Mouse (Mus musculus) heart, embryonic 11.5 days (tissue): Measurements from ENCODE around the gene Irx6. TPM values are rescaled to one million over a fixed set of nuclear protein-coding genes. Genes with fewer than 3 reads are reported as not detected.
A peak's percentile ranks its signal among the peaks of the same experiment; 100 is the strongest.

Experiments used
- ATAC-seq: fragments of 200-750 bp; cut with Nextera tagmentation; replicated peaks from 2 replicates; pipeline ENCODE4 v1.8.0; 2017; ENCODE audit warnings: moderate library complexity; ENCODE audit not compliant: insufficient number of reproducible peaks, low FRiP score, low TSS enrichment
- H3K27ac ChIP-seq: fragments of 300-500 bp; sonication (generic); 2 replicates; pipeline ENCODE4 v1.5.1; 2014; ENCODE audit warnings: mild to moderate bottlenecking, low read depth, low read length
- H3K27me3 ChIP-seq: fragments of 300-500 bp; sonication (generic); 2 replicates; pipeline ENCODE4 v1.6.1; 2014; ENCODE audit warnings: mild to moderate bottlenecking, low read length, mixed read lengths; ENCODE audit not compliant: control insufficient read depth, insufficient read depth
- H3K36me3 ChIP-seq: fragments of 300-500 bp; sonication (generic); 2 replicates; pipeline ENCODE4 v1.6.1; 2014; ENCODE audit warnings: mild to moderate bottlenecking, low read length, moderate library complexity, mixed read lengths; ENCODE audit not compliant: control insufficient read depth, insufficient read depth
- H3K4me1 ChIP-seq: fragments of 300-500 bp; sonication (generic); 2 replicates; pipeline ENCODE4 v1.6.1; 2014; ENCODE audit warnings: low read length; ENCODE audit not compliant: control insufficient read depth, insufficient read depth
- H3K4me2 ChIP-seq: fragments of 300-500 bp; sonication (generic); 2 replicates; pipeline ENCODE4 v1.6.1; 2014; ENCODE audit warnings: mild to moderate bottlenecking, moderate library complexity
- H3K4me3 ChIP-seq: fragments of 300-500 bp; sonication (generic); 2 replicates; pipeline ENCODE4 v1.5.1; 2014; ENCODE audit warnings: low read depth, low read length
- H3K9ac ChIP-seq: fragments of 300-500 bp; sonication (generic); 2 replicates; pipeline ENCODE4 v1.6.1; 2014; ENCODE audit warnings: mild to moderate bottlenecking, low read depth, low read length, moderate library complexity
- H3K9me3 ChIP-seq: fragments of 300-500 bp; sonication (generic); replicated peaks from 2 replicates; pipeline ENCODE4 v1.6.1; 2016; ENCODE audit warnings: low read length; ENCODE audit not compliant: control insufficient read depth
- WGBS: fragments of 180-500 bp; shearing (Covaris S2); extraction: QIAGEN DNeasy Blood & Tissue Kit; methylation state at CpG from one replicate; pipeline ENCODE4 v1.1.7; 2014; ENCODE audit not compliant: insufficient replicate concordance; 5-methylcytosine and 5-hydroxymethylcytosine counted together
- polyA plus RNA-seq: library from polyadenylated mRNA; unstranded; fragments of >200 nt; fragmentation: Nextera tagmentation; extraction: Ambion mirVana; gene quantifications from 2 replicates; pipeline ENCODE4 v1.2.1, GENCODE M21; 2014

The Irx6 gene
- polyA plus RNA-seq, 1 experiment from 2014 or later = 3.8 TPM

DNA sequence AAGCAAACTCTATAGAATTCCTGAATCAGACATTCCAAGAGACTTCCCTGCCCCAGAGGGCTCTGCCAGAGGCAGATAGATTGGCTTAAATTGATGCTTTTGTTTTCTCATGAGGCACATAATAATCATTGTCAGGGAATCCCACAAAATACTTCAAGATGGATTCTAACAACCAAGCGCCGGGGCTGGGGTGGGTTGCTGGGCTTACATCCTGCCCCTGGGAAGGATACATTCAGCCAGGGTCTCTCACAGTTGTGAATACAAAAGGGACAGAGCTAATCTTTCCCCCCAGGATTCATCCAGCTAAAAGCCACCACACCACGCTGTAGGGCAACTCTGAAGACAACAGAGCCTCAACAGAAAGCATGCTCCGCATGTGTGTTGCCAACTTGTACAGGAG is 2.2 kb upstream of the Irx6 start:
- 82% methylated on average over 4 of the region's 4 CpGs for WGBS
- H3K27me3 ChIP-seq = peaks cover 64% of the 10 kb centered on the region
- no peak for ATAC-seq
- no peaks in the 10 kb centered on the region for H3K9me3 ChIP-seq
- H3K27ac ChIP-seq = no peak overlapping the region
- H3K36me3 ChIP-seq = no peaks in the 10 kb centered on the region
- no peak overlapping the region for H3K9ac ChIP-seq
- H3K4me1 ChIP-seq = peaks cover 8% of the 10 kb centered on the region
- H3K4me2 ChIP-seq = no peak overlapping the region
- H3K4me3 ChIP-seq = no peak overlapping the region

DNA sequence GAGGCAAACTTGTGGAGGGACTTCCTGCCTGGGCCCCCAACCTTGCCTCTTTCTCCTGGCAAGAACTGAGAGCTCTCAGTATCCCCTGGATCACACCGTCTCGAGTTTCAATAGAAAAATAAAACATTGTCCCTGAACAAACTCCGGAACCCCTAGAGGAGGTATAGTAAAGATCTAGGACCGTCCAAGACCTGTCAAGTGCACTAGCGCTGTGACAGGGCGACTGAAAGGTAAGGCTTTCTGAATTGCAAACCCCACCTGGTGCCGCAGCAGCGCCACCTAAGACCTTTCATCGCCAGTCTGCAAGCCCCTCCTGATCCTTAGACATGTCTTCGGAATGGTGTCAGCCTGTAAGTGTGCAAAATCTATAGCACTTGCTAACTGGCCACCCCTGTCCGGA is 987 bp upstream of the Irx6 start:
- peak overlapping the region; percentile 39 for H3K4me3 ChIP-seq
- H3K4me1 ChIP-seq = peaks cover 8% of the 10 kb centered on the region
- no peaks in the 10 kb centered on the region for H3K36me3 ChIP-seq
- no peak overlapping the region for H3K27ac ChIP-seq
- peaks cover 71% of the 10 kb centered on the region for H3K27me3 ChIP-seq
- no peak overlapping the region for H3K9ac ChIP-seq
- H3K4me2 ChIP-seq = peak overlapping the region; percentile 90
- no peak for ATAC-seq
- H3K9me3 ChIP-seq = no peaks in the 10 kb centered on the region
- 4% methylated on average over 11 of the region's 11 CpGs for WGBS

- Histone ChIP-seq H3K27ac (no peak overlapping the region), H3K4me3 (peak overlapping the region; percentile 39), H3K9me3 (no peaks in the 10 kb centered on the region), H3K4me1 (peaks cover 8% of the 10 kb centered on the region), H3K9ac (peak overlapping the region; percentile 4; the same call in 1 of the 2 replicates), H3K36me3 (no peaks in the 10 kb centered on the region), H3K27me3 (peaks cover 77% of the 10 kb centered on the region), H3K4me2 (peak overlapping the region; percentile 90)
- 1% methylated on average over 29 of the region's 30 CpGs for WGBS
- ATAC-seq = peak; percentile 73
Observed at GRCm38 (mm10) chr8:92673555-92674243, 389 bp upstream of the Irx6 start.

DNA sequence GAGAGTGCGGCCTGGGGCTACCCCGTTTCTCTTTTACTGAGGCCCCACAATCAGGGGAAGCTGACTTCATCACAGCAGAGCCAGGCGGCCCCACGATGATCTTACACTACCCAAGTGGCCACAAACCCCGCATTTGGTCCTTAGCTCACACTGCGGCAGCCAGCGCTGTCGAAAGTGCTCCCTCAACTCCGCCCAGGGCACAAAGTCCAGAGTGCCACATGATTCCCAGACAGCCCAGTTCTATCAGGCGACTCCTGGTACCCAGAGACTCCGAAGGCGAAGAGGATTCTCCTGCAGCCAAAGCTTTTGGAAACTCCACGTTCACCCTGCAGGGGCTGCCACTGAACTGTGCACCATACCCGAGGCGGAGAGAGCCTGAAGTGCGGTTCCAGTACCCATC is 4.3 kb downstream of the Irx6 start:
- Histone ChIP-seq H3K27me3 (peaks cover 76% of the 10 kb centered on the region), H3K27ac (no peak overlapping the region), H3K36me3 (no peaks in the 10 kb centered on the region), H3K9ac (no peak overlapping the region), H3K4me1 (peaks cover 3% of the 10 kb centered on the region), H3K4me2 (peak overlapping the region; percentile 56), H3K4me3 (peak overlapping the region; percentile 32), H3K9me3 (no peaks in the 10 kb centered on the region)
- ATAC-seq = no peak
- WGBS = 14% methylated on average over 16 of the region's 16 CpGs

- H3K27me3 ChIP-seq = peaks cover 2% of the 10 kb centered on the region; the same call in 1 of the 2 replicates
- H3K4me2 ChIP-seq = no peak overlapping the region
- no peaks in the 10 kb centered on the region for H3K36me3 ChIP-seq
- no peak overlapping the region for H3K4me3 ChIP-seq
- no peak overlapping the region for H3K9ac ChIP-seq
- no peaks in the 10 kb centered on the region for H3K9me3 ChIP-seq
- H3K27ac ChIP-seq = no peak overlapping the region
- WGBS = 80% methylated on average over 5 of the region's 5 CpGs
- ATAC-seq = no peak
- H3K4me1 ChIP-seq = no peaks in the 10 kb centered on the region
Observed at GRCm38 (mm10) chr8:92697361-92697760, 23.3 kb downstream of the Irx6 start.

- H3K9ac ChIP-seq = no peak overlapping the region
- WGBS = 62% methylated on average over 3 of the region's 3 CpGs
- no peaks in the 10 kb centered on the region for H3K36me3 ChIP-seq
- H3K9me3 ChIP-seq = no peaks in the 10 kb centered on the region
- ATAC-seq = no peak
- peaks cover 2% of the 10 kb centered on the region; the same call in 1 of the 2 replicates for H3K27me3 ChIP-seq
- no peak overlapping the region for H3K4me3 ChIP-seq
- H3K27ac ChIP-seq = no peak overlapping the region
- H3K4me2 ChIP-seq = no peak overlapping the region
- no peaks in the 10 kb centered on the region for H3K4me1 ChIP-seq
Observed at GRCm38 (mm10) chr8:92698411-92698810, 24.3 kb downstream of the Irx6 start.

GRCm38 (mm10) chr8:92699922-92700540 is 25.9 kb downstream of the Irx6 start:
- Histone ChIP-seq H3K4me1 (no peaks in the 10 kb centered on the region), H3K4me2 (no peak overlapping the region), H3K36me3 (no peaks in the 10 kb centered on the region), H3K27me3 (peaks cover 2% of the 10 kb centered on the region; the same call in 1 of the 2 replicates), H3K9ac (no peak overlapping the region), H3K9me3 (no peaks in the 10 kb centered on the region), H3K4me3 (no peak overlapping the region), H3K27ac (no peak overlapping the region)
- WGBS = 70% methylated on average over 8 of the region's 8 CpGs
- no peak for ATAC-seq

DNA sequence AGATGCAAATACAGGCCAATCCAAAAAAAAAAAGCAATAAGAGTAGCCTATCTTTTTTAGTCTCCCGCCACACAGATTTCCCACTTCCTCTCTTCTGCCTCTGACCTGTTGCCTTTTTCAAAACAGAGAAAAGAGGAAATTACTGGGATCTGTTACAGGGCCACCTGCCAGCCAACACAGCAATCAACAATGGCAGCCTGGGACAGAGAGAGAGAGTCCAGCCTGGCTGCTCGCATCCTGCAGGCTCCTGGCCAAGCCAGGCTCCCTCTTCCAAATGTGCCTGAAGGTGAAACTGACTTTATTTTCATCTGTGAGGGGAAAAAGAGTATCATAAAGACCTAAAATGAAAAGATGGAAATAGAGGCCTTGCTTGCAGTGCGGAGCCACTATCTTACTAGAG is 29.3 kb downstream of the Irx6 start:
- Histone ChIP-seq H3K4me2 (no peak overlapping the region), H3K4me1 (no peaks in the 10 kb centered on the region), H3K27me3 (no peaks in the 10 kb centered on the region), H3K36me3 (no peaks in the 10 kb centered on the region), H3K27ac (no peak overlapping the region), H3K9ac (no peak overlapping the region), H3K4me3 (no peak overlapping the region), H3K9me3 (no peaks in the 10 kb centered on the region)
- WGBS = 62% methylated on average over 3 of the region's 3 CpGs
- no peak for ATAC-seq

- Histone ChIP-seq H3K4me2 (no peak overlapping the region), H3K4me1 (no peaks in the 10 kb centered on the region), H3K27me3 (no peaks in the 10 kb centered on the region), H3K36me3 (no peaks in the 10 kb centered on the region), H3K9me3 (no peaks in the 10 kb centered on the region), H3K4me3 (no peak overlapping the region), H3K27ac (no peak overlapping the region), H3K9ac (no peak overlapping the region)
- 19% methylated on average over 2 of the region's 2 CpGs for WGBS
- ATAC-seq = no peak
Observed at GRCm38 (mm10) chr8:92706311-92706710, 32.2 kb downstream of the Irx6 start.
